Mouse (Mus musculus): ENCODE data around the gene Gsx2.

DNA sequence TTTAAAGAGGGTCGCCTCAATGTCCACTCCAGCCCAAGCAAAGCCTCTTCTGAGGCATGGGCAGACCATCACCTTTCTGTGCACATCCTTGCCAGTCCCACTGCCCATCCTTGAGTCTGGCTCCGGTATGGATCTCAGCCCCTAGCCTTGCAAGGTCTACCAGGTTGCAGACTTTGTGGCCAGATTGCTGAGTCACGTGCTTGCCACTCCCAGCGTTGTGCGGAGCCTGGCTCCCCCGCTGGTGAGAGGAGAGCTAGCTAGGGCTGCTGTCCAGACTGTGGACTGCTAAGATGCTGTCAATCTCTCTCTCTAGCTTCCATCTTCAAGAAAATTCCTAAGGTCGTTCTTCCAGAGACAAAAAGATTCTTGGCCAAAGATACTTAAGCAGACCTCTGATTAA is 4.2 kb downstream of the Gsx2 start:
- TF ChIP-seq CTCF (IDR thresholded peaks at IDR 0.05; ENCODE audit: control insufficient read depth, insufficient read depth, insufficient replicate concordance, low read depth, low read length), result no peak
- no peak for TF ChIP-seq POLR2A (IDR thresholded peaks at IDR 0.05; ENCODE audit: control insufficient read depth, low read depth, low read length)
